Mouse (Mus musculus) adrenal gland, adult 2 months (tissue): ENCODE data around the gene Bloc1s3. TPM values are rescaled to one million over a fixed set of nuclear protein-coding genes. Genes with fewer than 3 reads are reported as not detected.
A peak's percentile ranks its signal among the peaks of the same experiment; 100 is the strongest.

ENCODE experiments used
- DNase-seq: peaks from one replicate; pipeline ENCODE4 v3.0.0; 2021
- long read RNA-seq: library from polyadenylated mRNA; stranded (forward); transcript quantifications from one replicate; pipeline ENCODE4 v2.0.0, GENCODE M21; 2021
- polyA plus RNA-seq: library from polyadenylated mRNA; depleted of rRNA; stranded (reverse); fragments of >200 nt; gene quantifications from 2 replicates; pipeline ENCODE4 v1.2.3, GENCODE M21; 2012; rRNA removed
- total RNA-seq, 2 experiments: library from RNA; stranded (reverse); gene quantifications; 2 replicates each; pipeline ENCODE4 v1.2.3; 2021

Bloc1s3 gene
- total RNA-seq (10 to 100 TPM in 1 of 2 experiments, 1 to 10 TPM in 1; 9.8 to 13.2 TPM), polyA plus RNA-seq (31.9 and 37.2 TPM in 2 replicates)
- long read RNA-seq, transcript Bloc1s3-201 (2 exons, 3,188 nt) = major isoform, 15 of 21 reads
- long read RNA-seq, partial matches to known transcripts = 0 of 21 reads
- long read RNA-seq, other reads (novel, unspliced or antisense) = 6 of 21 reads

DNA sequence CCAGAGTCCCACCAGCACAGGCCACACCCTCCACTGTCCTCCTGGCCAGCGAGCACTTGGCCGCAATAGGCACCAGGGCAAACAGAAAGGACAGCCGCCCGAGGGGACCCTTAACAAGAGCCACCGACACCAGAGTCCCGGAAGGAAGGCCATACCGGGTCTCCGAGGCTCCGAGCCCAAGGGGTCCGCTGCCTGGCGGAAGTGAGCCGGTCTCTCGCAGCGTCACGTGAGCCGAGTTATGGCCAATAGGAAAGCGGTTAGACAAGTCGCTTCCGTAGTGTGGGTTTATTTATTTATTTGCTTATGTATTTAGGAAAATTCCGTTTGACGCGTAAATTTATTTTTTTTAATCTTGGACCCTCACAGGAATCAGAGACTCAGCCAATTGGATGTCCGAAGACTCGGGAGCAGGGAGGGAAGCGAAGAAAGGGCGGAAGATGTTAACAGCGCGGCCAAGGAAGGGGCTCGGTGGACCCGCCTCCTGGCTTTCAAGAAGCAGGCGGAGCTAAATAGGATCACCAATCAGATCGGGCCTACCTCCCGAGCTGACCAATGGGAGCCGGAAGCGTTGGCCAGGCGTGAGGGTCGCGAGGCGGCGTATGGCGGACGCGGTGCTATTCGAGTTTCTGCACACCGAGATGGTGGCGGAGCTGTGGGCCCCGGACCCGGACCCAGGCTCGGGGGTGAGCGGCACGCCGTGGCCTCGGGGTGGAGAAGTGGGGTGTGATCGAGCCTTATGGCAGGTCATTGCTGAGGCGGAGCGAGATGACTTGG lies at the start of gene Bloc1s3, which contains the start of gene Trappc6a:
Gene Bloc1s3 (minus strand): TSS at position 218 of the 774 bp plus-strand sequence.
Gene Trappc6a (plus strand): TSS at position 246 of the 774 bp plus-strand sequence.
- DNase-seq = peak; percentile 95

DNA sequence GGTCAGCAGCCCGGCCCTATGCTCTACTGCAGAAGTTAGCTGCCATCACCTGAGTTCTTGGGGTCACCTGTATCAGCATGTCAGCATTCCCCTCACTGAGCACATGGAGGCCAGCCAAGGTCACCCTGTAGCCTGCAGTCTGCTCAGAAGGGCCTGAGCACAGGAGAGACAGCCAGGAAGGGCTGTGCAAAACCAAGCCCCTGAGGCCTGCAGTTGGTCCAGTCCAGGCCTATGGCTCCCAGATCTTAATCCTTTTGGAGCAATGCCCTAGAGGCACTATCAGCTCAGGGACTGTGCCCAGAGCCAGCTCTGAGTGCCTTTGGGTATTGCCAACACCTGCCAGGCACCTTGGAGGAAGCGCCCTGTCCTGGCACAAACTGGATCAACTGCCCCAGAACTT lies 48.9 kb upstream of the Bloc1s3 start:
- DNase-seq = peak; percentile 26

GRCm38 (mm10) chr7:19554168-19554567 lies 46.0 kb upstream of the Bloc1s3 start:
- DNase-seq = no peak

DNA sequence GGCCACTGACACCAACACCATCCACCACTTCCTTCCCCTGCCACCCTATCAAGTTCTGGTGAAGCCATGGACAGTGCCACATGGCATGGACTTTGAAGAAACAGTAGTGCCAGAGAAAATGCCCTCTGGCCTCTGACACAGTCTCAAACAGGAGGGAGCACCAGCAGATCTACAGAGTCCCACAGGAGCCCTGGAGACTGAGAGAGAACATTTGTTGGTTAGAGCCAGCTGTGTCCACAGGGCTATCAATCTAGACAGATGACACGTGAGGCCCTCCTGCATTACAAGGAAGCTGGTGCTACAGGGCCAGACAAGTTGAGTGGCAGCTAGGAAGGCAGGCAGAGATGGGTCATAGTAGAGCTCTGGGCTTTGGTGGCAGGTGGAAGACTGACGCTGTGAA lies 44.3 kb upstream of the Bloc1s3 start:
- DNase-seq = peak; percentile 24

DNA sequence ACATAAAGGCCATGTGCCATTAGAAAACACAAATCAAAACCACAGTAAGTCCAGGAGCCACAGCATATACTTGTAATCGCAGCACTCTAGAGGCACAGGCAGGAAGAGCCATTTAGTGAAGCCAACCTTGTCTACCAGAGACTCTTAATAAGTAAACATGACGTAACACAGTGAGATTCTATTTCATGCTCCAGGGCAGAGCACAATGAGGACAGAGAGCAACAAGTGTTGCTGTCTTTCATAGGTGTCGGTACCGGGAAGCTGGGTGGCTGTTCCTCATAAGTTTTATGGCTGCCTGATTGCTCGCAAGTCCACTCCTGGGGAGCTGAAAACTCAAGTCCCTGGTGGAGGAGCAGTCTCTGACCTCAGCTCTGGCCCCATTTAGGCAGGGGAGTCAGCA lies 43.5 kb upstream of the Bloc1s3 start:
- no peak for DNase-seq

DNA sequence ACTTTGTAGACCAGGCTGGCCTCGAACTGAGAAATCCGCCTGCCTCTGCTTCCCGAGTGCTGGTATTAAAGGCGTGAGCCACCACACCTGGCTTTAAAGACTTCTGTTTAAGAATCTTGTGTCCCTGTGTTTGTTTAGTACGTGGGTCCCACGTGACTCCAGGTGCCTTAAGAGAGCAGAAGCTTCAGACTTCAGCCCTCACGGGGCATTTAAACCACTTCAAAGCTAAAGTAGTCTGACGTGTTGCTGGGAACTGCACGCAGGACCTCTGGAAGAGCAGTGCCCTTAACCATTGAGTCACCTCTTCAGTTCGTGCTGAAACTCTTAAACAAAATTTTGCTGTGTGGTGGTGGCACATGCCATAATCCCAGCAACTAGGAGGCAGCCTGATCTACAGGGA lies 41.2 kb upstream of the Bloc1s3 start:
- no peak for DNase-seq

GRCm38 (mm10) chr7:19547344-19547969 lies 39.3 kb upstream of the Bloc1s3 start:
- no peak for DNase-seq

DNA sequence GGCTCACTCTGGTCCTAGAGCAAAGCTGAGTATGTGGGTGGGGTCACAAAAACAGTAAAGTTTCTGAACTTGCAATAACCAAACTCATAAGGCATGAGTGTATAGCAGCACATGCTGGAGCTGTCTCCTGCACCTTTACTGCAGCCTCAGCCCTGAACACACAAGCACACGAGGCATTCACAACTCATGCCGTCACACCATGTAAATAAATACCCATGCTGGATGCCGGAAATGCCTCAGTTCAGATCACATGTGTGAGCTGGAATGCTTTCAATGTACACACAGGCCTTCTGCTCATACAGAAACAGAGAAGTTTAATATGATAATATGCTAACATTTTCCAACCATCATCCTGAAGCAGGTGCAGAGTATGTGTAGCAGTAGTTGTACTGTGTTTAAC lies 37.8 kb upstream of the Bloc1s3 start:
- no peak for DNase-seq

DNA sequence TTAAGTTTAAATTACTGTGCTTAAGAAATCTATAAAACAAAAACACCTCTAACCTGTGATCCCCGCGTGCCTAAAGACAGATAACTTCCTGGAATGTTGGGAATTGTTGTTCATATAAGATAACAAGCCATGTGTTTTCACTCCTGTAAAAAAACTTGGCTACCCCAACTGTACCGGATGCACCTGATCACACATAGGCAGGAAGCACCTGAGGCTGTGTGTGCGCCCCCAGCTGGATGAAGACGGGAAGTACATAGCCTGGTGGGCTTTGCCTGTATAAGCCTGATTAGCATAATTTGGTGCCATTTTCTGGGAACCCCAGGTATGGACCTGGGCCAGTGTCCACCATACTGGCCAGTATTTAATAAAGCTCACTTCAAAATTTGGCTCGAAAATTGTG lies 35.4 kb upstream of the Bloc1s3 start:
- no peak for DNase-seq

GRCm38 (mm10) chr7:19542155-19542691 lies 34.1 kb upstream of the Bloc1s3 start:
- peak; percentile 32 for DNase-seq

GRCm38 (mm10) chr7:19541681-19542154 lies 33.6 kb upstream of the Bloc1s3 start:
- DNase-seq = no peak

GRCm38 (mm10) chr7:19540771-19541566 lies 32.8 kb upstream of the Bloc1s3 start:
- DNase-seq = no peak

DNA sequence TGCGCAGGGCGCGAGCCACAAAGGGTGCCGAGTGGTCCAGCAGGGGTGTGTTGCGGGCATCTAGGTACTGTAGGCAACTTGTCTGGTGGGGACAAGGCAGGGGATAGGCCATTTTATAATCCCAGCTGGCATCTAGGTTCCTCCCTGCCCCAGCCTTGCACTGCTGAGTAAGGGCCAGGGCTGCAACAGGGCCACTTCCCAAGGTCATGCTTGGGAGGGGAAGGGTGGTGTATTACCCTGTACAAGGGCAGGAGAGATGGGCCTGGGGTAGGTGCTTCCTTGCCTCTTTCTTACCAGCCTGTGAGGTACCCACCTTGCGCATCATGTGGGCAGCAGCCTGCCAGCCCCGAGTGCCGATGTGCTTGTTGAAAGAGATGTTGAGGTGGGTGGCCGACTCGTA lies 26.5 kb upstream of the Bloc1s3 start:
- DNase-seq = peak; percentile 46

GRCm38 (mm10) chr7:19532240-19532639 lies 24.1 kb upstream of the Bloc1s3 start:
- DNase-seq = no peak

- DNase-seq = no peak
Observed at GRCm38 (mm10) chr7:19531077-19531476, 22.9 kb upstream of the Bloc1s3 start.

- DNase-seq = no peak
Observed at GRCm38 (mm10) chr7:19525105-19525481, 16.9 kb upstream of the Bloc1s3 start.

- DNase-seq = no peak
Observed at GRCm38 (mm10) chr7:19524420-19525104, 16.4 kb upstream of the Bloc1s3 start.

DNA sequence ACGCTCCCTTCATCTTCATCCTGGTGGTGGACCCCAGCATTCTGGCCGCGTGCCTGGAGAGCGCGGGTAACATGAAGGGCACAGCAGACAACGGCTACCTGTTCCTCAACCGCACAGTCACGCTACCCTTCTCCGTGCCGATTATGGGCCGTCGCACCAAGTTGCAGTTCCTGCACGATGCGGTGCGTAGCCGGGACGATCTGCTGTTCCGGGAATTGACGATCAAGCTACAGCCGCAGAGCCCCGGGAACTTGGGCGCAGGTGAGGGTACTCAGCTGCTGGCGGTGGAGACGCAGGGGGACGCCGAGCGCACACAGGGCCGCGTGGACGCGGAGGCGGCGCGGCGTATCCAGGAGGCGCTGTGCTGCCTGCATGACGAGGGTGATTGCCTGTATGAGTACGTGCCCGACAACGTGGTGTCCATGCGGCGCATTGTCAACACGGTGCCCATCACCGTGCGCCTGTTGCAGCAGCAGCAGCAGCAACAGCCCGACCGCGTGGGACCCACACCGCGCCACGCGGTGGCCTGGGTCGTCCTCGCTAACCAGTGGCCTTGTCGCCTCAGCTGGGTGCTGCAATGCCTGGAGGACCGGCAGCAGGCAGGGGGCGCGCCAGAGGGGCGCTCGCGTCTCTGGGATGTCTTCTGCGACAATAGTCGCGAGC lies 15.7 kb upstream of the Bloc1s3 start:
- DNase-seq = peak; percentile 62

DNA sequence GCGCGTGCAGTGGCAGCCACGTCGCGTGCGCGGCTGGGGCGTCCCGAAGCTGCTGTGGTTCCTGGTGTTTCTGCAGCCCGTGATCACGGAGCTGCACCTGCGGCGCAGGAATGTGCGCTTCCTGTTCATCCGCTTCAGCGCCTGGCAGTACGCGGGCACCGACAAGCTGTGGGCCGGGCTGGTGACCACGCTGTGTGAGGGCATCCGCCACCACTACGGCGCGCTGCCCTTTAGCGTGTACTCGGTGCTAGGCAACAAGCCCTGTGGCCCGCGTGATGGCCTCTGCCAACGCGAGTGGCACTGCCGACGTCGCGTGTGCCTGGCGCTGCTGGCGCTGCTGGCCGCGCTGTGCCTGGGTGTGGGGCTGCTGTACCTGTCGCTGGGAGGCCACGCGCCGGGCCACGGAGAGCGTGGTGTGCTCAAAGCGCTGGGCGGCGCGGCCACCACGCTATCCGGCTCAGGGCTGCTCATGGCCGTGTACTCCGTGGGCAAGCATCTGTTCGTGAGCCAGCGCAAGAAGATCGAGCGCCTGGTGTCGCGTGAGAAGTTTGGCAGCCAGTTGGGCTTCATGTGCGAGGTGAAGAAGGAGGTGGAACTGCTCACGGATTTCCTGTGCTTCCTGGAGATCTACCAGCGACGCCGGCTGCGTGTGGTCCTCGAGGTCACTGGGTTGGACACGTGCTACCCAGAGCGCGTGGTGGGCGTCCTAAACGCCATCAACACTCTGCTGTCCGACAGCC lies 15.0 kb upstream of the Bloc1s3 start:
- no peak for DNase-seq

- no peak for DNase-seq
Observed at GRCm38 (mm10) chr7:19520032-19520431, 11.9 kb upstream of the Bloc1s3 start.
